Mouse (Mus musculus): ENCODE measurements around the gene Impg1.

DNA sequence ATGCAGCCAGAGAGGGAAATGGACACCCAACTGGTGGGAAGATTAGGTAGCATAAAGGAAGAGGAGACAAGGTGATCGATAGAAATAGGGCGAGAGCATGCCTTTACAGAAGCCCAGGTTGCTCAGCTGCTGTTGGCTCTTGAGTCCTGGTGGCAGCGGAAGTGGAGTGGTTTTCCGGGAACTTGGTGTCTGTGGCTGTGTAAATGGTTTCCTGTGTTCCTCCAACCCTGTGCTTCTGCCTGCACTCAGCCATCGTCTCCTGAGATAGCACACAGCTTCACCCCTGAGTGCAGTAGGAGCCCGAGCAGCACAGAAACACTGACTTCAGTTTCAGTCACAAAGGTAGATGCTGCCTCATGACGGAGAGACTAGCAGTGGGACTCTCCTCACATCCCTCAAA lies 198.8 kb downstream of the Impg1 start:
- TF ChIP-seq CTCF (IDR thresholded peaks at IDR 0.05; ENCODE audit: low read depth) (no peak), EP300 (IDR thresholded peaks at IDR 0.05; ENCODE audit: low read depth) (no peak)

Data from liver, embryonic 14.5 days (tissue).